Mouse (Mus musculus) adrenal gland, postnatal 14 days (tissue): ENCODE measurements around the gene Eif4a1. TPM values are rescaled to one million over a fixed set of nuclear protein-coding genes. Genes with fewer than 3 reads are reported as not detected.
A peak's percentile ranks its signal among the peaks of the same experiment; 100 is the strongest.
"Not testable (repeated sequence)": the region's sequence is repeated elsewhere in the genome, so short reads cannot be mapped to it uniquely, and the experiment has no call there.

Experiments
- DNase-seq: peaks from one replicate; pipeline ENCODE4 v3.0.0; 2021; ENCODE audit warnings: mixed read lengths
- microRNA-seq, 2 experiments: library from miRNA; unstranded; fragments of <30 nt; microRNA quantifications; one replicate each; pipeline ENCODE4 v1.2.0; 2021
- total RNA-seq: library from RNA; stranded (reverse); gene quantifications from 2 replicates; pipeline ENCODE4 v1.2.3, GENCODE M21; 2021

Eif4a1 gene
- total RNA-seq, 1 experiment from 2014 or later: 642 TPM

DNA sequence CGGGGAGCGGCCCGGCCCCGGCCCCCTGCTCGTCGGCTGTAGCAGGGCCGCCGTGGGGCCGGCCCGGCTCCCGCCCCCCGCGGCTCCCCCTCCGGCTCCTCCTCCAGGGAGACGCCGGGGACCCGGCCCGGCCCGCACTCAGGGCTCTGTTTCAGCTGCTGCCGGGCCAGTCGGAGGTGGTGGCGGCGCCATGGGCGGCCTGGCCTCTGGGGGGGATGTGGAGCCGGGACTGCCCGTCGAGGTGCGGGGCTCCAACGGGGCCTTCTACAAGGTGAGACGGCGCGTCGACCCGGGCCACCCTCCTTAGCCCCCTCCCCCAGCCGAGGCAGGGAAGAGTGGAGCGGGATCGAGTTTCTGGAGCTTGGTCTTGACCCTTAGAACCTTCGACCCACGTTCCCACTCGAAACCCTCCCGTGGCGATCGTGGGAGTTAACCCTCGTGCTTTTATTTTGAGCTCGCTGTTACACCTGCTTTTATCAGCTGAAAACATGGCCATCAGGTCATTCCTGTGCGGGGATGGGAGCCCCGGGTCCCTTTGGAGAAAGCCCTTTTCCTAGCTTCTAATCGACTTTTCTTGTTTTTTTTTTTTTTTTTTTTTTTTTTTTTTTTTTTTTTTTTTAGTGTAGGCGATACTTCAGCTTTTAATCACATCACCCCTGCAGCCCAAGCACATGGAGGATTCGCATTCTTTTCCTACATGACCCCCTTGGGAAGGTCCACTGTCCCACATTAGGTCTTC, 38.9 kb downstream of the Eif4a1 start:
- peak; percentile 86 for DNase-seq

DNA sequence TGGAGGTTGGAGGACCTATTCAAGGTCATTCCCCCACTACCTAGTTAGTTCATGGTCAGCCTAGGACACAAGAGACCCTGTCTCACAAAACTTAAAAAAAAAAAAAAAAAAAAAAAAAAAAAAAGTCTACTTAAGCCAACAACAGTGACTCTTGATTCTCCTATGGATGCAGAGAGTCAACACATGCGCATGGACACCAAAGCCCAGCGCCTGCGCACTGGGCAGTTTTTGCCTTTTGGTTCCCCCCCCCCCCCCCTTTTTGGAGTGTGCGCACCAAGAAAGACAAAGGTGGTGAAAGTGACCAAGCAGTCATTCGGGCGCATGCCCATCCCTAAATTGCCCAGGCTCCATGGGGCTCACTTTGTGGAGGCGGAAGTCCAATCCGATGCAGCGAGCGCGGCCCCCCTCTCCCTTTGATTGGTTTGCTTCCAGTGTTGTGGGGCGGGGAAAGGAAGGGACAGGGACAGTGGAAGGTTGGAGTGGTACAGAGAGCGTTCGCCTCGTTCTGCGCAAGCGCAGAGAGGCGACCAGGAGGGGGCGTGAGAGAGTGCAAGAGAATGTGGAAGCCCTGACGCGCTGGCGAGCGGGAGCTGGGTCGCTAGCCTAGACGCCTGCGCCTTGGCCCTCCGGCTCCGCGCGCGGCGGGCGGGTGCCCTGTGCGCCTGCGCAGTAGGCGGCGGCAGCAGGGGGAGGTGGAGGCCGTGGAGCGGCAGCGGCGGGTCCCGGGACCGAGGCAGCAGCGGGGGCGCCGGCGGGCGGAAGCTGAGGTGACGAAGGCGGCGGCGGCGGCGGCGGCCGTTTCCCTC, 39.7 kb downstream of the Eif4a1 start, which contains the start of gene Fxr2:
Fxr2 (plus strand) TSS at position 707 of the 806 bp plus-strand sequence.
- peak; percentile 100 for DNase-seq

DNA sequence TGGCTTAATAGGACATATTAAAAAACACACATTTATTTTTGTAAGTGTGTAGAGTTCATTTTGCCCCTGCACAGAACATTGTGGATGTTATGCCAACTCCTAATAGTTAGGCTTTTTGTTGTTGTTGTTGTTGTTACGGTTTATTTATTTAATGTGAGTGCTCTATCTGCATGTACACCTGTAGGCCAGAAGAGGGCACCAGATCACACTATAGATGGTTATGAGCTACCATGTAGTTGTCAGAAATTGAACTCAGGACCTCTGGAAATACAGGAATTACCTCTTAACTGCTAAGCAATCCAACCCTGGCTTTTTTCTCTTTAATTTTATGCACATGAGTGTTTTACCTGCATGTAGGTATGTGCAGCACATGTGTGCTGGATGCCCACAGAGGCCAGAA, 42.4 kb downstream of the Eif4a1 start:
- DNase-seq: no peak

DNA sequence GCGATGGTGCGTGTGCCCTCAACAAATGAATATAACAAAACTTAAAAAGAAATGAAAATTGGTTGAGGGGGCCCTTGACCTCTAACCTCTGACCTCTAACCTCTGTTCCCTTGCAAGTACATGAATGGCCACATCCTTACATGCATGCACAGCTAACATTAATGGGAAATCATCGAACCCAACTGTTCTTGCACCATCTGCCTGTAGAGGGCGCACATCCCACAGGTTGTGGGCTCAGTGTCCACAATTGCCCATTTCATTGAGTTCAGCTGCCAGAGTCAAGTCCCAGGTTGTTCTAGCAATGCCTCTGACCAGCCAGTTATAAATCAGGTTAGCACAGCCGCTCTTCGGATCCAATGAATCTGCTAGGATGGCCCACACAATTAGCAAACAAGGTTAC, 43.9 kb downstream of the Eif4a1 start:
- DNase-seq: peak; percentile 82

DNA sequence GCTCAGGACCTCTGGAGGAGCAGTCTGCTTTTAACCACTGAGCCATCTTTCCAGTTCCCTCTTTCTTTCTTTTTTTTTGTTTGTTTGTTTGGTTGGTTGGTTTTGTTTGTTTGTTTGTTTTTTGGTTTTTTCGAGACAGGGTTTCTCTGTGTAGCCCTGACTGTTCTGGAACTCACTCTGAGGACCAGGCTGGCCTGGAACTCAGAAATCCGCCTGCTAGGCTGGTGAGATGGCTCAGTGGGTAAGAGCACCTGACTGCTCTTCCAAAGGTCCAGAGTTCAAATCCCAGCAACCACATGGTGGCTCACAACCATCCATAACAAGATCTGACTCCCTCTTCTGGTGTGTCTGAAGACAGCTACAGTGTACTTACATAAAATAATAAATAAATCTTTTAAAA, 47.9 kb downstream of the Eif4a1 start:
- DNase-seq: not testable (repeated sequence)

DNA sequence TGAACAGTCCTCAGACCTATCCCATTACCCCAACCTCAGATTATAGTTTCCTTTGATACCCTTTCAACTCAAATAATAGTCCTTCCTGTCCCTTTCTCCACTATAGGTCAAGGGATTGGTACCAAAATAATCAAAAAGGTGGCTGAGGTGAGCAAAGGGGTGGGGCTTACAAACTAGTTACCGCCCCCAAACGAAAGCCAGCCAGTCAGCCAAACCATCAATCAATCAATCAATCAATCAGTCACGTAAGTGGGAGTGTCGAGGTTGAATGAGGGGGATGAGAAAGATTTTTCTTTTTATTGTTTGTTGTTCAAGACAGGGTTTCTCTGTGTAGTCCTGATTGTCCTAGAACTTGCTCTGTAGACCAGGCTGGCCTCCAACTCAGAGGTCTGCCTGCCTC, 49.2 kb downstream of the Eif4a1 start:
- DNase-seq: no peak

DNA sequence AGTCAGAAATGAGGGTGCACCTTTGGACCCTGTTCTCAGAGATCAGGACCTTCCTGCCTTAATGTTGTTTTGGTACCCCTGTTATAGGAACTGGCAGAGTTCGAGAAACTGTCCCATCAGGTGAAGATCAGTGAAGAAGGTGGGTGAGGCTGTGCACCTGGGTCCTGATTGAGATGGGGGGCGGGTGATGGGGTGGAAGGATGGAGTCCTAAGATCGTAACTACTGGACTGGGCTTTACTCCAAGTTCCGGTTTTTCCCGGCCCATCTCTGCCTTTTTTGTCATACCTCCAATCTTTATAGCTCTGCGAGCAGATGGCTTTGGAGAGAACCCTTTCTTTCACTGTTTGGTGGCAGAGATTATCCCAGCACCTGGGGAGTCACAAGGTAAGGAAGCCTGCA, 49.8 kb downstream of the Eif4a1 start:
- peak; percentile 41 for DNase-seq

DNA sequence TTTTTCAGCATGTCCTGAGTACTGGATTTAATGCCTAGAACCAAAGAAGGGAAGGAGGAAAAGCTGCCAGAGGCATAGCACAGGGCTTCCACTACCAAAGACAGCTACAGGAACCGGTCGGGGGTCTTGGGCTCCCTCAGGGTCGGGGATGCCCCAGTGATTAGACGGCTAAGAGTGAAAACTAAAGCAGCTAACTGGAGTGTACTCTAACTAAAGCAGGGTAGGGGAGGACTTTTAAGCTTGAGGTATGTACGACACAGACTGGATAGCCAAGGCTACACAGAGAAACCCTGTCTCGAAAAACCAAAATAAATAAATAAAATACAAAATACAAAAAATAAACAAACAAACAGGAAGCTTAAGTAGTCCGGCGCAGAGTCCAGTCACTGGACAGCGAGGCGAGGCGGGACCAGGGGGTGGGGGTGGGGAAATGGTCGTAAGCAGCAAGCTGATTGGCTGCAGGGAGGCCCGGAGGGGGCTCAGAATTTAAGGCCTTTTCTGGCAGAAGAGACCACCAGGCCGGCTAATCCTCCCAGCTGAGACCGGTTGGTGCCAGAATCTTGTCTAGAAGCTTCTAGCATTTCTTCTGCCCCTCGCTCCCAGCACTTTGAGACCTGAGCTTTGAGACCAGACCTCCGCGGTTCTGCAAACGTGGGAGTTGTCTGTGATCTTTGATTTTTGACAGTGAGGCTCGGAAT, 50.5 kb downstream of the Eif4a1 start, which contains the start of gene Sat2:
Sat2 (plus strand) TSS at position 454 of the 698 bp plus-strand sequence.
- DNase-seq: peak; percentile 81

DNA sequence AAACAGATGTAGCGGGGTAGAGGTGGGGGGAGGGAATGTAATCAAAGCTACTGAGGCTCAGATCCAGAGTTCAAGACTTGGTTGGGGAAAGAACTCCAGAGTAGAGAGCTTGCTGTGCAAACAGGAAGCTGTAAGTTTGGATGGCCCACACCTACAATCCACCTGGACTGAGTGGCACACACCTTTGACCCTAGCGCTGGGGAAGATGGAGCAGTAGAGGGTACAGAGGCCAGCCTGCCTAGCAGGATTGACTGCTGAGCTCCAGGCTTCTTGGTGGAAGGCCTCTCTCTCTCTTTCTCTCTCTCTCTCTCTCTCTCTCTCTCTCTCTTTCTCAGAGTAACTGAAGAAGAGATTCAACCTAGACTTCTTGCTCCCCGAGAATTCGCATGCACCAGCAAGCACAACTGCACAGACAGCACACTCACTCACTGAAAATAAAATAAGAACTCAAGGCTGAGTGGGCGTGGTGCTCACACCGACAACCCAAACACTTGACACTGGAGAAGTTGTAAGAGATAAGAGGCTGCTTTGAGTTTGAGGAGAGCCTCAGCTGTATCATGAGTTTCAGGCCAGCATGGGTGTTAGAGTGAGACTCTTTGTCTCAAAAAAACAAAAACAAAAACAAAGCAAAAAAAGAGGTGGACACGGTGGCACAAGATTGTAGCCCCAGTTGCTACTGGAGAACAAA, 51.7 kb downstream of the Eif4a1 start:
- DNase-seq: no peak

DNA sequence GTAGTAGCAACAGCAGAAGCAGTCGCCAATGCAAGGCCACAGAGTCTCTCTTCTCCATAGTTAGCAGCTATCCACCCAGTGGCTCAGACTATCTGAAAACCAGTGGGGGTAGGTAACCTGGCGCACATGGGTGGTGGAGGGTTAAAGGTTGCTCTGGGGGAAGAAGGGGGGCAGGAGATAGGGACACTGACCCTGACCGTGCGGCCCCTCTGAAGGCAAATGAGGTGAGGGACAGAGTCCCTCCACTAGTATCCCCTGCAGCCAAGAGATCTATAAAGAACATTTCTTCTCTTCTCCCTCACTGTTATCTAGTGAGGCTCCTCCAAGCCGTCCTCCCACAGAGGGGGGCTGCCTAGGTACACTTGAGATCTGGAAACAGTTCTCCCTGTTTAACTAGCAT, 54.4 kb downstream of the Eif4a1 start, which contains the start of gene Shbg:
Shbg (minus strand) TSS at position 101 of the 400 bp plus-strand sequence.
- DNase-seq: no peak

Small RNAs within 50 kb of the gene (microRNA-seq; reads per million reads assigned to microRNA genes)
- gene Mir1934 (4.2 to 4.3 reads per million in 2 experiments), gene Mir467f (0 reads per million in 2 experiments)

Other genes starting within 250 kb of the Eif4a1 start
- gene Dnah2, start 123.3 kb downstream of the Eif4a1 start, total RNA-seq: 0.22 and 0.49 TPM in 2 replicates
- gene Efnb3, start 112.2 kb downstream of the Eif4a1 start, total RNA-seq: 1.5 and 2.0 TPM in 2 replicates
- 9.2 and 10.1 TPM in 2 replicates for gene Wrap53, start 92.2 kb downstream of the Eif4a1 start, total RNA-seq
- gene Trp53, start 92.1 kb downstream of the Eif4a1 start, total RNA-seq: 66.4 and 78.4 TPM in 2 replicates
- 37.4 and 39.7 TPM in 2 replicates for gene Atp1b2, start 66.5 kb downstream of the Eif4a1 start, total RNA-seq
- gene Shbg, start 54.5 kb downstream of the Eif4a1 start, total RNA-seq: not detected in 2 replicates
- 7.9 and 8.2 TPM in 2 replicates for gene Sat2, start 50.4 kb downstream of the Eif4a1 start, total RNA-seq
- 75.5 and 84.3 TPM in 2 replicates for gene Fxr2, start 39.4 kb downstream of the Eif4a1 start, total RNA-seq
- 0.45 TPM in 1 of 2 replicates, not detected in the other for gene Sox15, start 17.1 kb downstream of the Eif4a1 start, total RNA-seq
- gene Mpdu1, start 9.8 kb downstream of the Eif4a1 start, total RNA-seq: 96.2 and 101 TPM in 2 replicates
- gene Cd68, start 6.3 kb downstream of the Eif4a1 start, total RNA-seq: 8.6 and 12.2 TPM in 2 replicates
- gene Senp3, start 9.7 kb upstream of the Eif4a1 start, total RNA-seq: 71.6 and 72.4 TPM in 2 replicates
- gene Tnfsf13, start 13.4 kb upstream of the Eif4a1 start, total RNA-seq: 2.7 and 4.0 TPM in 2 replicates
- 20.3 and 21.5 TPM in 2 replicates for gene Tnfsf12, start 23.4 kb upstream of the Eif4a1 start, total RNA-seq
- gene Tnfsfm13, start 23.7 kb upstream of the Eif4a1 start, total RNA-seq: 3.9 and 4.6 TPM in 2 replicates
- gene Polr2a, start 86.2 kb upstream of the Eif4a1 start, total RNA-seq: 78.0 and 84.0 TPM in 2 replicates
- gene Slc35g3, start 89.5 kb upstream of the Eif4a1 start, total RNA-seq: not detected in 2 replicates
- 39.9 and 42.4 TPM in 2 replicates for gene Zbtb4, start 93.5 kb upstream of the Eif4a1 start, total RNA-seq
- 2.4 and 3.2 TPM in 2 replicates for gene Chrnb1, start 123.5 kb upstream of the Eif4a1 start, total RNA-seq
- 3.5 and 3.8 TPM in 2 replicates for gene Fgf11, start 129.4 kb upstream of the Eif4a1 start, total RNA-seq
- 0.74 and 1.1 TPM in 2 replicates for gene Tmem102, start 133.2 kb upstream of the Eif4a1 start, total RNA-seq
- not detected in 2 replicates for gene Gm39566, start 142.9 kb upstream of the Eif4a1 start, total RNA-seq
- not detected in 2 replicates for gene Spem2, start 146.0 kb upstream of the Eif4a1 start, total RNA-seq
- gene Spem1, start 149.8 kb upstream of the Eif4a1 start, total RNA-seq: 0.38 TPM in 1 of 2 replicates, not detected in the other
- gene Nlgn2, start 165.4 kb upstream of the Eif4a1 start, total RNA-seq: 17.6 and 20.6 TPM in 2 replicates
- gene Tmem256, start 166.1 kb upstream of the Eif4a1 start, total RNA-seq: 114 and 128 TPM in 2 replicates
- gene Plscr3, start 174.0 kb upstream of the Eif4a1 start, total RNA-seq: 50.5 and 51.3 TPM in 2 replicates
- gene Tnk1, start 186.3 kb upstream of the Eif4a1 start, total RNA-seq: 0.30 TPM in 1 of 2 replicates, not detected in the other
- not detected in 2 replicates for gene Tmem95, start 205.6 kb upstream of the Eif4a1 start, total RNA-seq
- 4.1 and 4.4 TPM in 2 replicates for gene Kctd11, start 209.0 kb upstream of the Eif4a1 start, total RNA-seq
- 2.1 and 14.4 TPM in 2 replicates for gene Acap1, start 223.1 kb upstream of the Eif4a1 start, total RNA-seq
- gene 2810408A11Rik, start 228.6 kb upstream of the Eif4a1 start, total RNA-seq: 1.8 and 2.1 TPM in 2 replicates
- 45.9 and 48.8 TPM in 2 replicates for gene Neurl4, start 228.6 kb upstream of the Eif4a1 start, total RNA-seq
- 52.3 and 57.3 TPM in 2 replicates for gene Gps2, start 241.5 kb upstream of the Eif4a1 start, total RNA-seq
- 616 and 636 TPM in 2 replicates for gene Eif5a, start 249.5 kb upstream of the Eif4a1 start, total RNA-seq